Mouse (Mus musculus) hindbrain, embryonic 15.5 days (tissue): ENCODE measurements around the gene Pcp2. TPM values are rescaled to one million over a fixed set of nuclear protein-coding genes. Genes with fewer than 3 reads are reported as not detected.

Experiments used
- ATAC-seq: fragments of 200-750 bp; cut with Nextera tagmentation; 2 replicates; pipeline ENCODE4 v1.8.0; 2017; ENCODE audit warnings: low read depth, moderate number of reproducible peaks, moderate TSS enrichment; ENCODE audit not compliant: low FRiP score
- H3K27ac ChIP-seq: fragments of 300-500 bp; sonication (generic); replicated peaks from 2 replicates; pipeline ENCODE4 v1.5.1; 2015; ENCODE audit warnings: mild to moderate bottlenecking, inconsistent platforms
- H3K27me3 ChIP-seq: fragments of 300-500 bp; sonication (generic); 2 replicates; pipeline ENCODE4 v1.6.1; 2015; ENCODE audit warnings: control low read depth, inconsistent platforms
- H3K36me3 ChIP-seq: fragments of 300-500 bp; sonication (generic); 2 replicates; pipeline ENCODE4 v1.6.1; 2015; ENCODE audit warnings: control low read depth, inconsistent platforms
- H3K4me1 ChIP-seq: fragments of 300-500 bp; sonication (generic); replicated peaks from 2 replicates; pipeline ENCODE4 v1.6.1; 2015; ENCODE audit warnings: control low read depth, inconsistent platforms
- H3K4me2 ChIP-seq: fragments of 300-500 bp; sonication (generic); 2 replicates; pipeline ENCODE4 v1.6.1; 2015; ENCODE audit warnings: moderate library complexity, mild to moderate bottlenecking, inconsistent platforms
- H3K4me3 ChIP-seq: fragments of 300-500 bp; sonication (generic); 2 replicates; pipeline ENCODE4 v1.5.1; 2015; ENCODE audit warnings: mild to moderate bottlenecking, inconsistent platforms
- H3K9ac ChIP-seq: fragments of 300-500 bp; sonication (generic); 2 replicates; pipeline ENCODE4 v1.6.1; 2015; ENCODE audit warnings: inconsistent platforms
- H3K9me3 ChIP-seq: fragments of 300-500 bp; sonication (generic); 2 replicates; pipeline ENCODE4 v1.6.1; 2016; ENCODE audit warnings: control low read depth, inconsistent platforms
- WGBS: fragments of 180-500 bp; shearing (Covaris S2); methylation state at CpG from one replicate; pipeline ENCODE4 v1.1.7; 2015; 5-methylcytosine and 5-hydroxymethylcytosine counted together
- polyA plus RNA-seq: library from polyadenylated mRNA; unstranded; fragments of >200 nt; fragmentation: Nextera tagmentation; extraction: Ambion mirVana; gene quantifications from 2 replicates; pipeline ENCODE4 v1.2.1, GENCODE M21; 2015

Gene Pcp2
- polyA plus RNA-seq, 1 experiment from 2014 or later: 22.9 TPM

DNA sequence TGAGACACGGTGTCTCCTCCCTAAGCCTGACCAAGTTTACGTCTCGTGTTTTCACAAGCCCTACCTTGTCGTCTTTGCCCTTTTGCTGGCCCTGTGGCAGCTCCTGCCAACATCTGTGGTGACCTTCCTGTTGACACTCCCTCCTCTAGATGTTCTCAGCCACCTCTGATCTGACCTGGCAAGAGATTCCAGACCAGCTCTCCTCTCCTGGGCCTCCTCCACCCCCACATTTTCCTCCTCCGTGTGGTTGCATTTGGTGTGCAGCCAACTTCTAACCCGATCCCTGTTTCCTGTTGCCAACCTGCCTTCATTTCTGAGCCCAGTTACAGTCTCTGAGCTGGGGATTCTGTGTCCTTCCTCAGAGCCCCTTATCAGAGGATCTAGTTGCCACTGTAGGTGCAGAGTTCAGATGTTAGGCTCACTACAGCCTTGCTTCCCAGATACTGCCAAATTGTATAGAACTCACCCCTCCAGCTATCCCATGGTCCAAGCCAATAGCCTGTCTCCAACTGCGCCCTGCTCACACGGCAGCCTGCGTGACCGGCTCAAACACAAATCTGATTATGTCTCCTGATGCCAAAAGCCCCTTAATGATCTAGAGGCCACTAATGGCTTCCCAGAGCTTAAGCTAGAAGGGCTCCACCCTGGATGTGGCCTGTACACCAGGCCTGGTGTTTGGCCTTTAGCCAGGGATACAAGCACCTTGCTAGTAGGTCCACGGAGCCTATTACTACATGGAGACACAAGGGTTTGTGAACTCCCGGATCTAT lies 16.1 kb downstream of the Pcp2 start:
- Histone ChIP-seq H3K27ac (no peak overlapping the region), H3K36me3 (peaks cover 84% of the 10 kb centered on the region), H3K4me1 (no peaks in the 10 kb centered on the region), H3K9ac (no peak overlapping the region), H3K9me3 (no peaks in the 10 kb centered on the region), H3K27me3 (no peaks in the 10 kb centered on the region), H3K4me3 (no peak overlapping the region), H3K4me2 (no peak overlapping the region)
- no peak for ATAC-seq
- WGBS: 83% methylated on average over 12 of the region's 12 CpGs

DNA sequence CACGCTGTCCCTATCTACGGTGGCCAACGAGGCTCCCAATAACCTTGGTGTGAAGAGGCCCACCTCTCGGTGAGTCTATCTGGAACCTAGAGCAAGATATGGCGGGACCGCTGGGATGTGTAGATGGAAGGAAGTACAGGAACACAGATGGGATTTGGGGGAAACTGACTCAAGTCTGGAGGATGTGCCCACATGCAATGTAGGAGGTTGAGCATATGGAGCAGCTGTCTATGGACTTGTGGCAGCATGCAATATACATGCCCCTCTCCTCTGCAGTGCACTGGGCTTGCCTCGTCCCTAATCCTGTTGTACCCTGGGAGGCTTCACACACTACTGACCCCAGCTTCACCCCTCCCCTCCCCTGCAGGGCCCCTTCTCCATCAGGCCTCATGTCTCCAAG lies 17.5 kb downstream of the Pcp2 start:
- Histone ChIP-seq H3K9me3 (no peaks in the 10 kb centered on the region), H3K4me1 (no peaks in the 10 kb centered on the region), H3K9ac (no peak overlapping the region), H3K27ac (no peak overlapping the region), H3K36me3 (peaks cover 84% of the 10 kb centered on the region), H3K27me3 (no peaks in the 10 kb centered on the region), H3K4me2 (no peak overlapping the region), H3K4me3 (no peak overlapping the region)
- ATAC-seq: no peak
- WGBS: 88% methylated on average over 7 of the region's 7 CpGs

DNA sequence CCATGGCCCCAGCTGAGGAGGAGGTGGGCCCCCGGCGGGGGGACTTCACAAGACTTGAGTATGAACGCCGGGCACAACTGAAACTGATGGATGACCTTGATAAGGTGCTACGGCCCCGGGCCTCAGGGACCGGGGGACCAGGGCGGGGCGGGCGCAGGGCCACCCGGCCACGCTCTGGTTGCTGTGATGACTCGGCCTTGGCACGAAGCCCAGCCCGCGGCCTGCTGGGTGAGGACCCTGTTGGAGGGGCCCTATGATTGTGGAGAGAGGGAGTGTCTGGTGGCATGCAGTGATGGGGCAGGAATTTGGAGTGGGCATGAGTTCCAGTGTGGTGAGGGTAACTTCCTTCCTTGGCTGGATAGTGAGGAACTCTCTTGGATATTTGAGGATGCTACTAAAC lies 18.8 kb downstream of the Pcp2 start:
- Histone ChIP-seq H3K4me1 (no peaks in the 10 kb centered on the region), H3K4me2 (no peak overlapping the region), H3K9me3 (no peaks in the 10 kb centered on the region), H3K27ac (no peak overlapping the region), H3K4me3 (no peak overlapping the region), H3K9ac (no peak overlapping the region), H3K36me3 (peaks cover 85% of the 10 kb centered on the region), H3K27me3 (no peaks in the 10 kb centered on the region)
- WGBS: 85% methylated on average over 16 of the region's 16 CpGs
- no peak for ATAC-seq

DNA sequence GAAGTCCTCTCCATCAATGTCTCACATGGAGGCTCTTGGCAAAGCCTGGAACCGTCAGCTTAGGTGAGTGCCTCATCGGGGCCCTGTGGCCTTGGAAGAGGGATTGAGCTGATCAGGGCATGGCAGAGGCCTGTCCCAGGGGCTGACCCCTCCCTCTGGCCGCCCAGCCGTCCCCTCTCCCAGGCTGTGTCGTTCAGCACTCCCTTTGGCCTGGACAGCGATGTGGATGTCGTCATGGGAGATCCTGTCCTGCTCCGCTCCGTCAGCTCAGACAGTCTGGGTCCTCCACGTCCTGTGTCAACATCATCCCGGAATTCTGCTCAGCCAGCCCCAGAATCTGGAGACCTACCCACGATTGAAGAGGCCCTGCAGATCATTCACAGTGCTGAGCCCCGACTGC lies 21.9 kb downstream of the Pcp2 start:
- Histone ChIP-seq H3K4me1 (no peaks in the 10 kb centered on the region), H3K9ac (no peak overlapping the region), H3K4me2 (no peak overlapping the region), H3K9me3 (no peaks in the 10 kb centered on the region), H3K27me3 (no peaks in the 10 kb centered on the region), H3K36me3 (peaks cover 81% of the 10 kb centered on the region), H3K27ac (no peak overlapping the region), H3K4me3 (no peak overlapping the region)
- no peak for ATAC-seq
- 88% methylated on average over 13 of the region's 13 CpGs for WGBS

DNA sequence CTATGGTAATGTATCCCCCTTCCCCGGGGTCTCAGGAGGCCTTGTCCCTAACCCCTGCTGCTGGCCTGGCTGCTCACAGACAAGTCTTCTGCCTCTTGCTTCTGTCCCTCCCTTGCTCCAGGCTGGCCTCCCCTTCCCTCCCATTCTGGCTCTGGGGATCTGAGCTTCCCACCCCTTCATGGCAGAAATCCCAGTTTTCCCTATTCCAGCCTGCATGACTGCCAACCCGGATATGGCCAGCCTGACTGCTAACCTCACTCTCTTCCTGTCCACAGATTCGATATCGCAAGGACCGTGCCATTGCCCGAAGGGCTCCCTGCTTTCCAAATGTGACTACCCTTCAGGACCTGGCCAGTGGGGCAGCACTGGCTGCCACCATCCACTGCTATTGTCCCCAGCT lies 24.9 kb downstream of the Pcp2 start:
- ATAC-seq: no peak
- no peak overlapping the region for H3K4me2 ChIP-seq
- no peaks in the 10 kb centered on the region for H3K4me1 ChIP-seq
- 96% methylated on average over 6 of the region's 6 CpGs for WGBS
- no peak overlapping the region for H3K4me3 ChIP-seq
- H3K27ac ChIP-seq: no peak overlapping the region
- no peak overlapping the region for H3K9ac ChIP-seq
- peaks cover 66% of the 10 kb centered on the region for H3K36me3 ChIP-seq
- H3K27me3 ChIP-seq: no peaks in the 10 kb centered on the region
- no peaks in the 10 kb centered on the region for H3K9me3 ChIP-seq

DNA sequence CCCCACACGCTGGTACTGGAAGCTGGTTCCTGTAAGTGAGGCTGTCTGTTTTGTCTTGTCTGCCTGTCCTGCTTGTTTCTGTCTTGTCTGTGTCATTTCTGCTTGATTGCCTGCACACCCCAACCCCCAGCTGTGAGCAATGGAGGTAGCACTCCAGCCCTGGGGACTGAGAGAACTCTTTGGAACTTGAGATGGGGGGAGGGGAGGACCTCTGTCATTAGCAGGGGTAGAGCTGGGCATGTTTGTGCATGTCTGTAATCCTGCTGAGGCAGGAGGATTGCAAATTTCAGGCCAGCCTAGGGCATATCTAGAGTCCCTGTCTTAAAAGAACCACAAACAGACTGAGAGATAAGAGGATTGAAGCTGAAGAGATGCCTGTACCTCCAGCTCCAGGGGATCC lies 26.1 kb downstream of the Pcp2 start:
- WGBS: 73% methylated on average over 1 of the region's 1 CpGs
- no peaks in the 10 kb centered on the region for H3K27me3 ChIP-seq
- H3K36me3 ChIP-seq: peaks cover 57% of the 10 kb centered on the region
- H3K9ac ChIP-seq: no peak overlapping the region
- H3K4me3 ChIP-seq: no peak overlapping the region
- no peak overlapping the region for H3K4me2 ChIP-seq
- no peaks in the 10 kb centered on the region for H3K9me3 ChIP-seq
- ATAC-seq: no peak
- H3K4me1 ChIP-seq: no peaks in the 10 kb centered on the region
- no peak overlapping the region for H3K27ac ChIP-seq

DNA sequence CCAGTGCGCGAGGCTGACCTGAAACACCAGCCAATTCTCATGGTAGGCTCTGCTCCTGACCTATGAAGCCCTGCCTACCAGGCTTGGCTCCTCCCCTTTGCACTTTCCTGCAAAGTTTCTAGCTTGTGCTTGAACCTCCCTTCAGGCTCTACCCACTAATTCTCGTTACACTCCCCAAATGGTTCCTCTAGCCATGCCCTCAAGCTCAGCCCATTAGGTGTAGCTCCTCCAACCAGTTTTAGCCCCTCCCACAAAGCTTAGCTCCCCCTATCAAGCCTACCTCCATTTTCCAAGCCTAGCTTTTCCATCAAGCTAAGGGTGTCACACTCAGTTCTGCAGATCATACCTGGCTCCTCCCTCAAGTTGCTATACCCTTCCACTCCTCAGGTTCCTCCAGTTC lies 27.3 kb downstream of the Pcp2 start:
- no peak overlapping the region for H3K4me3 ChIP-seq
- no peaks in the 10 kb centered on the region for H3K9me3 ChIP-seq
- ATAC-seq: no peak
- no peaks in the 10 kb centered on the region for H3K27me3 ChIP-seq
- 83% methylated on average over 3 of the region's 3 CpGs for WGBS
- H3K27ac ChIP-seq: no peak overlapping the region
- H3K4me1 ChIP-seq: peaks cover 10% of the 10 kb centered on the region
- peaks cover 46% of the 10 kb centered on the region for H3K36me3 ChIP-seq
- H3K9ac ChIP-seq: no peak overlapping the region
- no peak overlapping the region for H3K4me2 ChIP-seq

DNA sequence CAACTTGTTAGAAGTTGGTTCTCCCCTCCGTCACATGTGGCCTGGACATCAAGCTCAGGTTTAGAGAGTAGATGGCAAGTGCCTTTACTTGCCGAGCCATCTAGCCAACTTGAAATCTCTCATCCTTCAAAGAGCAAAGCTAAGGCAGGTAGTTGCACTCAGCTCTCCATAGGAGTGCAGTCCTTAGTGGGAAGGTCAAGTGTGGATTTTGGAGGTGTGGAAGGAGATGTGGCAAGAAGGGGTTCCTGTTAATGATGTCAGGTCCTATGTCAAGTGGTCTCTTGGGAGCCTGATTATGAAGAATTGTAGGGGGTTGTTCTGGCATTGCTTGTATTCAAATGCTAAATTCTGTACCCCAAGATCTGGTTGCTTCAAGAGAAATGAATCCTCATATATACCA lies 30.9 kb downstream of the Pcp2 start:
- Histone ChIP-seq H3K9me3 (no peaks in the 10 kb centered on the region), H3K36me3 (peaks cover 15% of the 10 kb centered on the region; the same call in 1 of the 2 replicates), H3K4me2 (no peak overlapping the region), H3K9ac (no peak overlapping the region), H3K4me1 (peaks cover 14% of the 10 kb centered on the region), H3K27me3 (no peaks in the 10 kb centered on the region), H3K27ac (no peak overlapping the region), H3K4me3 (no peak overlapping the region)
- WGBS: 86% methylated on average over 2 of the region's 2 CpGs
- ATAC-seq: no peak

DNA sequence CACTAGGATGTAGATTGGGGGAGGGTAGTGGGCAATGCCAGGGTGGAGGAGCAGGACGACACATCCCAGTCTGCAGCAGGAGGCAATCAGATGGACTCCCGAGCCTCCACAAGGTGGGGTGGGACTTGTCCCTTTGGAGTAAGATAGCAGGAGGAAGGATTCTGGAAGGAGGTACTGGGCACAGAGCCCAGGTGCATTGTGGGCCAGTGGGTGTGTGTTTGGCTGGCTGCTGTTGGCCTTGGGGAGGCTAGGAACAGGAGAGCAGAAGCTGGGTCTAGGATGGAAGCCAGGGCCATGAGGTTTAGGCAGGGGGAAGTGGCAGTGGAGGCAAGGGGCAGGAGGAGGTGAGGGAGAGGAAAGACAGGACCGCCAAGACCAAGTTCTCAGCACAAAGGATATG lies 31.9 kb downstream of the Pcp2 start:
- ATAC-seq: no peak
- no peaks in the 10 kb centered on the region for H3K9me3 ChIP-seq
- no peak overlapping the region for H3K4me2 ChIP-seq
- H3K4me1 ChIP-seq: peaks cover 14% of the 10 kb centered on the region
- no peak overlapping the region for H3K27ac ChIP-seq
- peaks cover 7% of the 10 kb centered on the region; the same call in 1 of the 2 replicates for H3K36me3 ChIP-seq
- H3K9ac ChIP-seq: no peak overlapping the region
- WGBS: 65% methylated on average over 3 of the region's 3 CpGs
- no peak overlapping the region for H3K4me3 ChIP-seq
- no peaks in the 10 kb centered on the region for H3K27me3 ChIP-seq

DNA sequence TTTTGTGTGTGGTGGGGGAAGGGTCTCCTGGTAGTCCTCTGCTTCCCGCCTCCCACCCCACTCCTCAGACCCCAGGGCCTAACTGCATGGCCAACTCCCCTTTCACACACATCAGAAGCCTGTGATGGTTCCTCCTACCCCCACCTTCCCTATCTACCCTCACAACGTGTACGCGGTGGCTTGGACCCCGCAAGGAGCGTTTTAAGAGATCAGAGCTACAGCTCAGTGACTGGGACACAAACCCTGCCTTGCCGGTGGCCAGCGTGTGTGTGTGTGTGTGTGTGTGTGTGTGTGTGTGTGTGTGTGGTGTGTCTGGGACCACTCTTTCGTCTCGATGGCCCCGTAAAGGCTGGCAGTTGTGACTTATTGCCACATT lies 37.1 kb downstream of the Pcp2 start:
- 2% methylated on average over 11 of the region's 11 CpGs for WGBS
- Histone ChIP-seq H3K36me3 (no peaks in the 10 kb centered on the region), H3K27me3 (no peaks in the 10 kb centered on the region), H3K4me2 (peak overlapping the region; percentile 67), H3K4me1 (peaks cover 6% of the 10 kb centered on the region), H3K4me3 (peak overlapping the region; percentile 91), H3K27ac (peak overlapping the region; percentile 87), H3K9ac (peak overlapping the region; percentile 94), H3K9me3 (no peaks in the 10 kb centered on the region)
- ATAC-seq: peak; percentile 68

DNA sequence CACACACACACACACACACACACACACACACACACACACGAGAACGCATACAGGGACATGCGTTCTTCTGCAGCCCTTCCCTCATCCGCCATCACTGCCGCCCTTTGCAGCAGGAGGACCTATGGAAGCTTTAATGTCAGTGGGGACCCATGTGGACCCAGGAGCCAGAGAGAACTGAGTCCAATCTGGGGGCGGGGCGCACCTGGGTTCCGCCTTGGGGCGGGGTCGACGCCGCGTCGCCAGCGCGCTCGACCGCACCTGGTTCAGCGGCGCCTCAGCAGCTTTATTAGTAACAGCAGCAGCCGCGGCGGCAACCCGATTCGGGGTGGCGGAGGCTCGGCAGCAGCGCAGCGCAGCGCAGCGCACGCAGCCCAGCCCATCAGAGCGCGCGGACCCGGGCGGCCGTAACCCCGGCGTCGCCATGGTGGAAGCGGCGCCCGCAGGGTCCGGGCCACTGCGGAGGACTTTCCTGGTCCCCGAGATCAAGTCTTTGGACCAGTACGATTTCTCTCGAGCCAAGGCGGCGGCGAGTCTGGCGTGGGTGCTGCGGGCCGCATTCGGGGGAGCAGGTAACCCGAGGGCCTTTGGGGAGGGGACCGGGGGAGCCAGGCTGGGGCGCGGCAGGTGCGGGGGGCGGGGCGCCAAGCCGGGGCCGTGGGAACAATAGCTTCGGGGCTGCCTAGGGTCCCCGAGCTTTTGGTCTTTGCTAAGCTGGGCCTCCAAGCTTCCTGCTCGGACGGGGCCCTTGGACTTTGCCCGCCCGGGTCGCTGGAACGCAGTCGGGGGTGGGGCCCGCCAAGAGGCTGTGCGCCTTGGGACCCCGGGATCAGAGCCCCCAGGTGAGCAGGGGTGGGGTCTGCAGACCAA lies 37.7 kb downstream of the Pcp2 start:
- H3K9me3 ChIP-seq: no peaks in the 10 kb centered on the region
- WGBS: under 1% methylated on average over 74 of the region's 77 CpGs
- peak overlapping the region; percentile 94 for H3K9ac ChIP-seq
- peak overlapping the region; percentile 67 for H3K4me2 ChIP-seq
- H3K27ac ChIP-seq: peak overlapping the region; percentile 87
- peak; percentile 84 for ATAC-seq
- H3K36me3 ChIP-seq: no peaks in the 10 kb centered on the region
- H3K27me3 ChIP-seq: no peaks in the 10 kb centered on the region
- H3K4me1 ChIP-seq: no peaks in the 10 kb centered on the region; the same call in 1 of the 2 replicates
- H3K4me3 ChIP-seq: peak overlapping the region; percentile 91

DNA sequence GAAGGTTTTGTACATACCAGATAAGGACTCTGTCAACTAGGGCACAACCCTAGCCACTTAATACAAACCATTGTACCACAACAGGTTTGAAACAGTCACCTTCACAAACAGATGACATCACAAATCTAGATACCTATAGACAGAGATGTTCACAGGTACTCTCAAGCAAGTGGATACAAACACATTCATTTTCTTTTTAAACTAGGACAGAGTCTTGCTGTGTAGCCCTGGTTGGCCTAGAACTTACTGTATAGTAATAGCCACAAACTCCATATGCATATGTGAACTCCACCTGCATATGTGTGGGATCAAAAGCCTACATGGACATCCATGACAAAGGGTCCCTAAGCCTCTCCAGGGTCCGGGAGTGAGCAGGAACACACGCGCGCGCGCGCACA lies 38.4 kb downstream of the Pcp2 start, which contains the start of gene Camsap3:
TSS of gene Camsap3 (plus strand) at position 301 of the 398 bp plus-strand sequence.
- H3K36me3 ChIP-seq: no peaks in the 10 kb centered on the region
- H3K9ac ChIP-seq: peak within 1 kb of the TSS; percentile 94
- H3K4me2 ChIP-seq: peak within 1 kb of the TSS; percentile 67
- H3K27ac ChIP-seq: peak within 1 kb of the TSS; percentile 87
- no peaks in the 10 kb centered on the region; the same call in 1 of the 2 replicates for H3K4me1 ChIP-seq
- 2% methylated on average over 7 of the region's 7 CpGs for WGBS
- H3K9me3 ChIP-seq: no peaks in the 10 kb centered on the region
- H3K27me3 ChIP-seq: no peaks in the 10 kb centered on the region
- ATAC-seq: no peak; the same call in 1 of the 2 replicates
- peak within 1 kb of the TSS; percentile 91 for H3K4me3 ChIP-seq
